Mouse (Mus musculus): ENCODE results near the gene A930004D18Rik.
"Not testable (repeated sequence)": the region's sequence is repeated elsewhere in the genome, so short reads cannot be mapped to it uniquely, and the experiment has no call there.

Gene A930004D18Rik

DNA sequence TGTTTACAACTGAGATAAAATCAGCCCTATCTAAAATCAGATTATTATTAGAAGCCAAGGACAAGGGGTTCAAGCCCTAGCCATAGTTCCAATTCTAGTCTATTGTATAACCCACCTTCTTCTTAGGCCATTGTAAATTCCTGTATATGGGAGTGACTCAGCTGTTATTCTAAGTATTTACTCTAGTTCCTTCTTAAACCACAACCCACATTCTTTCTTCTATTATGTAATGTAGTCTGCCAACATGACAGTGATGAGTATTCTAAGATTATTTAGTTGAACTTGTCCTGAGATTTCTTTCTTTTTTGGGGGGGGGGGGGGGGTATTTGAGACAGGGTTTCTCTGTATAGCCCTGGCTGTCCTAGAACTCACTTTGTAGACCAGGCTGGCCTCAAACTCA lies 59.9 kb downstream of the A930004D18Rik start:
- H3K27me3 ChIP-seq (ENCODE audit: control insufficient read depth, insufficient read depth, low read length, poor library complexity, severe bottlenecking); DNase-seq (ENCODE audit: low read depth, low spot score); H3K36me3 ChIP-seq (ENCODE audit: control insufficient read depth, insufficient read depth, low read length, poor library complexity, severe bottlenecking): not testable (repeated sequence)

DNA sequence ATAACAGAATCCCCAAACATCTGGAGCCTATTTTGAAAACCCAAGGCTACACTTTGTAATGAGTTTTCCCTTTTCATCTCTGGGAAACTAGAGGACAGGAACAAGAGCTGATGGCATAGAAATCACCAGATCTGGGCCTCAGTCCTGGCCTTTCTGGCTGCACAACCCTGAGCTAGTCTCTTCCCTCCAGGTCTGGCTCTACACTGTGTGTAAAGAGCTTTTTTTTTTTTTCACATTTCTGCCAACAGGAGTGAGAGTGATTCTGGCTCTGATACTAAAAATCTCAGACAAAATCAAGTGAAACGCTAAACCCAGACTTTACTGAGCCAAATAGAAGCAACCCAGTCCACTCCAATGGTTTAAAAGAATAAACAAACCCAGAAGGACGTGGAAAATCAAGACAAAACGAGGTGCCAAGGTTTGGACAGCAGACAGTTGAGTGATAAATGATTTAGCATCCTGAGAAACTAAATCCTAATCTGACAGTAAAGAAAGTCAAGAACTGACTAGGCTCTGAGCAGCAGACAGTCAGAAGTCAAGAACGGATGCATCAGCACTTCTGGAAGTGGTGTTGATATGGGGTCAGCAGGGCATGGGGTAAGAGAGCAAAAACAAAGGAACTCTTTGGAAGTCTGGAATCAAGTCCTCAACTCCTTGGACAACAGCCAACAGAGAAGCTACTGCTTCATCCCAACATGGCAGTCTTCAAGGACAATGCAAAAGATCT lies 61.8 kb downstream of the A930004D18Rik start:
- no peak for DNase-seq (ENCODE audit: low read depth, low spot score)
- no peaks in the 10 kb centered on the region for H3K36me3 ChIP-seq (ENCODE audit: control insufficient read depth, insufficient read depth, low read length, poor library complexity, severe bottlenecking)
- no peaks in the 10 kb centered on the region for H3K27me3 ChIP-seq (ENCODE audit: control insufficient read depth, insufficient read depth, low read length, poor library complexity, severe bottlenecking)

Data from splenic B cell, adult 2 months (primary cell).